Mouse (Mus musculus) layer of hippocampus, adult 11-12 months (tissue): Measurements from ENCODE around the gene Lamc1.
"Not testable (repeated sequence)": the region's sequence is repeated elsewhere in the genome, so short reads cannot be mapped to it uniquely, and the experiment has no call there.

Source experiments
- DNase-seq: peaks from one replicate; pipeline ENCODE4 v3.0.0; 2022; ENCODE audit warnings: low spot score

Lamc1 gene

DNA sequence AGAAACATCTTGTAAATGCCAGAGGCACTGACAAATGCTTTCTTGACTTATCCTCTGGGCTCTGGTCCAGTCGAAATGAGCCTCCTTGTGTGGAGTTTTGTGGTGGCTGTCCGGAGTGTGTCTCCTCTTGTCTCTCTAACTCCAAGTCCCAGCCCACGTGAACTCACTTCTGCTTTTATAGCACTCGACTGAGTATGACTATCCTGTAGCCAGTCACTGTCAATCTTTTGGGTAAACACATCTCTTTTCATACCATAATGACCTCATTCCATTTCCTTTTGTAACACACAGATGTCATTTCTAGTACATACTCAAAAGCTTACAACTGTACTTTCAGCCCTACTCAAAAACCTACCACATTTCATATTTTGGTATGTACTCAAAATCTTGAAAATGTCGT, 33.1 kb downstream of the Lamc1 start:
- not testable (repeated sequence) for DNase-seq

- DNase-seq, result not testable (repeated sequence)
These were observed 34.7 kb downstream of the Lamc1 start for GRCm38 (mm10) chr1:153297774-153298363.

- DNase-seq, result no peak
These were observed 36.6 kb downstream of the Lamc1 start for GRCm38 (mm10) chr1:153296035-153296434.

- DNase-seq, result no peak
These were observed 39.7 kb downstream of the Lamc1 start for GRCm38 (mm10) chr1:153292892-153293291.

DNA sequence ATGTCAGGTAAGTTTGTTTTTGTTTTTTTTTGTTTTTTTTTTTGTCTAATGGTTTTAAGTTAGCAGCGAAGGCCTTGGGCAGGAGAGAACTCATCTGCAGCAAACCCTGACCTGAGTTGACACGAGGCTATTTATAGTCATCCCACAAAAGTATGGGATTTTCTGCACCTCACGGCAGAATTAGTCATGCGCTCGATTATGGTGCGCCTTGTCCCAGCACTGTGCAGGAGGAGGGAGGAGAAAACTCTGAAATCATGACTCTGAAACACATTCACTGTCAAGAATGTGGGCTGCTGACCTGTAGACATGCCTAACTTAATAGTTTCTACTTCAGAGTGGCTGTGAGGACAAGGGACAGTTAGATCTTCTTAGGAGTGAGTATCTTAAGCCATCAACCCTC, 40.4 kb downstream of the Lamc1 start:
- DNase-seq, result no peak

- DNase-seq, result no peak
These were observed 41.2 kb downstream of the Lamc1 start for GRCm38 (mm10) chr1:153291416-153291815.

- DNase-seq, result peak; percentile 62
These were observed 44.6 kb downstream of the Lamc1 start for GRCm38 (mm10) chr1:153288010-153288409.

DNA sequence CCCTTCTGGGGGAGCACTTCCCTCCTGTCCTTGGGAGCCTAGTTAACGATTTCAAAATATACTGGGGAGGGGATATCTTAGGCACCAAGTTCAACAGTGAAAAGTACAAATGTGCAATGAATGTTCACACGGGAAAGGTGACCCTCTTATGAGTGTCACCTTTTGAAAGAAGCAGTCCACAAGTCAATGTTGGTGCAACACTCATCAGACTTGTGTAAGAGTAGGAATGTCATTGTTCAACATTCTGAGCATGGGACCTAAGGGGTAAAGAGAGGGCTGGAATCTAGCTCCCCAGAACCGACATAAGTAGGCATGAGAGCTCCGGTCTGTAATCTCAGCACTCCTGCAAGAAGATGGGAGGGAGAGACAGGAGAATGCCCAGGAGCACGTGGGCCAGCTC, 45.1 kb downstream of the Lamc1 start:
- DNase-seq, result no peak

GRCm38 (mm10) chr1:153286216-153286615, 46.4 kb downstream of the Lamc1 start:
- no peak for DNase-seq

GRCm38 (mm10) chr1:153285188-153285587, 47.4 kb downstream of the Lamc1 start:
- DNase-seq, result no peak

GRCm38 (mm10) chr1:153282342-153282975, 50.1 kb downstream of the Lamc1 start:
- DNase-seq, result peak; percentile 40

- no peak for DNase-seq
These were observed 51.1 kb downstream of the Lamc1 start for GRCm38 (mm10) chr1:153281483-153281882.

GRCm38 (mm10) chr1:153280411-153280810, 52.2 kb downstream of the Lamc1 start:
- no peak for DNase-seq

- DNase-seq, result no peak
These were observed 54.5 kb downstream of the Lamc1 start for GRCm38 (mm10) chr1:153278028-153278613.

DNA sequence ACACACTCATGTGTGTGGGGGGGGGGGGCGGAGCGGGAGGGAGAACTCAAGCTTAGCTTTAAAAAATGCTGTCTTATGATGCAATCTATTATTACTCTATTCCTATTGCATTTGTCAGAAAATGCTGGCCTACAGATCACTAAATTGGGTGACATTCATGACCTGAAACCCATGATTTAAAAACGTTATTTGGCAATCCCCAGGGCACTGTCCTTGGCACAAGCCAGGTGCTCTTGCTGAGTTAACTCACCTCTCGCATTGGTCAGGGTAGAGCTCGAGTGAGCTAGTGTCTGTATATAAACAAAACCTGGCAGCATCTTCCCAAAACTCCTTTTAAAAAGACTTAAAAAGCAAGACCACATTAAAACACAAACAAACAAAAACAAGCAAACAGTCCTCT, 57.1 kb downstream of the Lamc1 start:
- DNase-seq, result no peak

- no peak for DNase-seq
These were observed 58.0 kb downstream of the Lamc1 start for GRCm38 (mm10) chr1:153274611-153275010.

DNA sequence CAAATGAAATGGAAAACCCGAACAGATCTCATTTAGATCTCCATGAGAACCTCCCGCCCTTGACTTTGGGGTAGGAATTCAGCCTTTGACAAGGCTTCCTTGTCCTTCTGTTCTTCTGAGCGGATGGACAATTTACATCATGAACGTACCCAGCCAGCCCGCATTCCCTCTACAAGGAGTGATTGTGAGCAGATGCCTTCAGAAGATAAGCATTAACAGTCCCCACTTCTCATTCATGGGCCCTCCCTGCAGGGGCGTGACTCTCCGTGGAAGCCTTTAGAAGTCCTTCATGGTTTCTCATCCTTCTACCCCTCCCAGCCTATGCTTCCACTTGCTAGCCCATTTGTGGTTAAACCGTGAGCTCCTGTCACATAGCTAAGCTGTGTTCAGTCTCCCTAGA, 58.9 kb downstream of the Lamc1 start:
- DNase-seq, result no peak

DNA sequence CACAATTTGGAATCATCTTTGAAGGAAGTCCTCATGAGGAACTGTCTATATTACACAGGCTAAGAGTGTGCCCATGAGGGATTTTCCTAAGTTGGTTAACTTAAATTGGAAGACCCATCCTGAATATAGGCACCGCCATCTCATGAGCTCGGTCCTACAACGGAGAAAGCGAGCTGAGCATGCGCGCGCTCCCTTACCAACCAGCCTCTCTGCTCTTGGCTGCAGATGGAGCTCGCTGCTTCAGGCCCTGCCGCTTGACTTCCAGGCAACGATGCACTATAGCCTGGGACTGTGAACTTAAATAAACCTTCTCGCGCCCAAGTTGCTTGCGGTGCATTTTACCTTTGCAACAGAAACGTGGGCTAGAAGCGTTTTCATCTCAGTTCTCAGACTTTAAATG, 61.8 kb downstream of the Lamc1 start:
- DNase-seq, result no peak

DNA sequence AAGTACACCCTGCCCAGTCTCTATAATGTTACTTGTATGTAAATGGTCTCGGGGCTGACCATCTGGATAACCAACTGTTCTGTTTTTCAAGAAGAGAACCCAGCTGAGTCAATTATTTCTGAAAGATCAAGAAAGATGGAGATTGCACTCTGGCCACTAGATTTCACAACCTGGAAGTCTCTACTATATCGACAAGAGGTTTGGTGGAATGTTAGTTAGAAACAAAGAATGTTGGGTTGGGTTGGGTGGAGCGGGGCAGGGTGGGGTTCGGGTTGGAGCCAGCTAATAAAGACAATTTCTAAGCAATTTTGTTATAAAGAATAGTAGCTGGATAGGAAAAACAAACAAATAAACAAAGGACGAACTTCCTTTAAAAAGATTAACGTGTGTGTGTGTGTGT, 62.9 kb downstream of the Lamc1 start:
- DNase-seq, result no peak

- no peak for DNase-seq
These were observed 63.7 kb downstream of the Lamc1 start for GRCm38 (mm10) chr1:153268806-153269309.

DNA sequence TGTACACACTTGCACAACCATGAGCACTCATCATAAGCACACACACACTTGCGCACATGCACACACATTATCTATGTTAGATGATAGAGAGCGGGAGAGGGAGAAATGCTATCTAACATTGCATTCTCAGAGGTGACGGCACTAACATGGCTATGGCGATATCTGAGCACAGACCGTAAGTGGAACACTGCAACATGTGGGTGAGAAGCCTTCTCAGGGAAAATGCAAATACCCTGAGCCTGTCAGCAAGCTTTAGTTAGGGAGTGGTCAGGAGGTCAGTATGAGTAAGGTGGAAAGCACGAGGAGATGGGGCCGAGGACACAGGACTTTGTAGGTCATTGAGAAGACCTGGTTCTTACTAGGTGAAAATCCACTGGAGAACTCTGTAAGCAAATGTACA, 64.3 kb downstream of the Lamc1 start:
- no peak for DNase-seq

DNA sequence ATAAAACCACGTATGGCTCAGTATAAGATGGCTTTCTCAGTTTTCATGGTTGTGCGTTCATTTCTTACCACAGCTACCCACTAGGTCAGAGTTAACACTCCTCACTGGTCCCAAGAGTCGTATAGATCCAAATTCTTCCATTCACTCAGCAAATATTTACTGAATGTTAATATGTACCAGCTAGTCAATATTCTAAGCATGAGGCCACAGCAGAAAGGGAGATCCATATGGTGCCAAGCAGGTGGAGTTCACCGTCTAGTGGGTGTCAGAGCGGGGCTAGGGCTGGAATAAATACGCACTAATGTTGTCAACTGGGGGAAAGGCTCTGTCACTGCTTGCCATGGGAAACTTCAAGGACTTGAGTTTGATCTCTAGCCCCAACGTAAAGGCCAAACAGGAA, 64.9 kb downstream of the Lamc1 start:
- no peak for DNase-seq

GRCm38 (mm10) chr1:153266891-153267290, 65.7 kb downstream of the Lamc1 start:
- no peak for DNase-seq

DNA sequence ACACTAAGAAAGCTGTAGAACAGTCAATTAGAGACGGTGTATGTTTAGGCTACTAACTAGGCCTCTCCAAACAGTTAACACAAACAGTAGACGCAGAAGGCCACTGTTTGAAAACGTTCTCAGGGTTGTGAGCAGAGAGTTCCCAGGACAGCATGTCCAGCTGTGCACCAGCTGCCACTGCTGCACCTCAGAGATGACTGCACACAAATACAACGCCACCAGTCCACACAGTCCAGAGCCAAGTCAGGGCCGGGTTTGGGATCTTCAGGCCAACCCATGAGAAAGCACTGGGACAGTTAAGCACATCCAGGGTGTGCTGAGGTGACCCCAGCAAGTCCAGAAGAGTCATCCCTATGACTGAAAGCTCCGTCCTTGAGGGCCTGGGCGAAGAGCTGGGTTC, 67.0 kb downstream of the Lamc1 start:
- no peak for DNase-seq
